Mouse (Mus musculus) heart, embryonic 14.5 days (tissue): ENCODE data around the gene Vdac2. TPM values are rescaled to one million over a fixed set of nuclear protein-coding genes. Genes with fewer than 3 reads are reported as not detected.

ENCODE experiments used
- polyA plus RNA-seq: library from polyadenylated mRNA; unstranded; fragments of >200 nt; fragmentation: Nextera tagmentation; extraction: Ambion mirVana; gene quantifications from 2 replicates; pipeline ENCODE4 v1.2.1, GENCODE M21; 2014

The Vdac2 gene
- polyA plus RNA-seq, 1 experiment from 2014 or later, result 533 TPM

Other genes with a start within 250 kb of the Vdac2 start
- 0.18 TPM in 2 replicates for gene Dupd1, start 110.7 kb upstream of the Vdac2 start, polyA plus RNA-seq
- gene Samd8, start 74.7 kb upstream of the Vdac2 start, polyA plus RNA-seq, result 8.5 and 11.5 TPM in 2 replicates
- not detected in 2 replicates for gene Dusp13, start 74.1 kb upstream of the Vdac2 start, polyA plus RNA-seq
- gene Comtd1, start 23.7 kb downstream of the Vdac2 start, polyA plus RNA-seq, result 41.0 and 47.1 TPM in 2 replicates
- gene Zfp503, start 164.4 kb downstream of the Vdac2 start, polyA plus RNA-seq, result 0.67 and 1.6 TPM in 2 replicates
- 0.95 and 1.2 TPM in 2 replicates for gene Lrmda, start 194.5 kb downstream of the Vdac2 start, polyA plus RNA-seq